Mouse (Mus musculus): ENCODE measurements at regions not wholly inside any gene's neighbourhood (a gene's known extent, or its start where the extent isn't known, plus 50 kb on each side); places are given as distances from the start of the nearest gene placed in this dataset.

- no peak for DNase-seq
These were observed 62.0 kb downstream of the Tpra1 start for GRCm38 (mm10) chr6:88964071-88964470.

GRCm38 (mm10) chr6:88964911-88965310 lies 62.9 kb downstream of the Tpra1 start:
- DNase-seq, result no peak

GRCm38 (mm10) chr6:88965361-88966226 lies 63.5 kb downstream of the Tpra1 start:
- no peak for DNase-seq

- DNase-seq, result no peak
These were observed 64.5 kb downstream of the Tpra1 start for GRCm38 (mm10) chr6:88966501-88966900.

GRCm38 (mm10) chr6:88968842-88969241 lies 66.8 kb downstream of the Tpra1 start:
- no peak for DNase-seq

GRCm38 (mm10) chr6:88971729-88972128 lies 69.7 kb downstream of the Tpra1 start:
- peak; percentile 45 to 57 for DNase-seq

GRCm38 (mm10) chr6:88974457-88974856 lies 72.4 kb downstream of the Tpra1 start:
- no peak for DNase-seq

- no peak for DNase-seq
These were observed 74.5 kb downstream of the Tpra1 start for GRCm38 (mm10) chr6:88976581-88976980.

GRCm38 (mm10) chr6:88976994-88977393 lies 74.9 kb downstream of the Tpra1 start:
- peak; percentile 62 to 68 for DNase-seq

GRCm38 (mm10) chr6:88978970-88979369 lies 76.9 kb downstream of the Tpra1 start:
- DNase-seq, result no peak

- DNase-seq, result peak; percentile 76 to 81
These were observed 78.1 kb downstream of the Tpra1 start for GRCm38 (mm10) chr6:88980112-88980511.

GRCm38 (mm10) chr6:88981544-88981943 lies 79.5 kb downstream of the Tpra1 start:
- no peak for DNase-seq

- no peak for DNase-seq
These were observed 82.1 kb downstream of the Tpra1 start for GRCm38 (mm10) chr6:88984170-88984569.

GRCm38 (mm10) chr6:88984863-88985262 lies 82.8 kb downstream of the Tpra1 start:
- no peak for DNase-seq

GRCm38 (mm10) chr6:88988551-88988950 lies 86.5 kb downstream of the Tpra1 start:
- no peak for DNase-seq

GRCm38 (mm10) chr6:88989617-88990299 lies 87.7 kb downstream of the Tpra1 start:
- no peak for DNase-seq

GRCm38 (mm10) chr6:88990300-88990685 lies 88.2 kb downstream of the Tpra1 start:
- no peak for DNase-seq

- DNase-seq, result no peak
These were observed 93.0 kb downstream of the Tpra1 start for GRCm38 (mm10) chr6:88995077-88995476.

- DNase-seq, result no peak
These were observed 97.1 kb downstream of the Tpra1 start for GRCm38 (mm10) chr6:88998927-88999722.

- peak; percentile 36 to 58 for DNase-seq
These were observed 98.3 kb downstream of the Tpra1 start for GRCm38 (mm10) chr6:89000359-89000758.

GRCm38 (mm10) chr6:89003197-89003923 lies 101.3 kb downstream of the Tpra1 start:
- DNase-seq, result peak; percentile 62 to 69

GRCm38 (mm10) chr6:89005094-89005493 lies 103.0 kb downstream of the Tpra1 start:
- no peak for DNase-seq

GRCm38 (mm10) chr6:89006997-89007396 lies 104.9 kb downstream of the Tpra1 start:
- no peak for DNase-seq

All from kidney, postnatal 4 days (tissue).